Mouse (Mus musculus) cerebellum, adult 2 months (tissue): ENCODE measurements around the gene Cpe. TPM values are rescaled to one million over a fixed set of nuclear protein-coding genes. Genes with fewer than 3 reads are reported as not detected.

Source experiments
- DNase-seq, 2 experiments: peaks; one replicate each; pipeline ENCODE4 v3.0.0; 2021
- H3K27ac ChIP-seq: fragments of 200-500 bp; 2 replicates; pipeline ENCODE4 v1.5.1; 2012; ENCODE audit warnings: low read length, control low read depth, inconsistent platforms; ENCODE audit not compliant: insufficient read depth
- H3K27me3 ChIP-seq: fragments of 200-500 bp; 2 replicates; pipeline ENCODE4 v1.6.1; 2012; ENCODE audit warnings: inconsistent platforms, mild to moderate bottlenecking, low read length, moderate library complexity; ENCODE audit not compliant: control insufficient read depth, insufficient read depth
- H3K4me1 ChIP-seq: fragments of 200-500 bp; 2 replicates; pipeline ENCODE4 v1.6.1; 2011; ENCODE audit warnings: low read length; ENCODE audit not compliant: control insufficient read depth, insufficient read depth
- H3K4me3 ChIP-seq: fragments of 200-500 bp; replicated peaks from 2 replicates; pipeline ENCODE3; 2011; ENCODE audit warnings: mild to moderate bottlenecking, low read depth, low read length, control low read depth; ENCODE audit not compliant: insufficient read depth
- CTCF ChIP-seq: fragments of 200-500 bp; IDR thresholded peaks from 2 replicates; pipeline ENCODE4 v1.5.1; 2011; ENCODE audit warnings: low read depth, mild to moderate bottlenecking, control low read depth, low read length, moderate library complexity, borderline replicate concordance; ENCODE audit not compliant: insufficient read depth
- POLR2A ChIP-seq: fragments of 200-500 bp; IDR thresholded peaks from 2 replicates; pipeline ENCODE4 v1.6.1; 2011; ENCODE audit warnings: low read length, control low read depth, borderline replicate concordance; ENCODE audit not compliant: insufficient read depth
- WGBS: fragments of 180-500 bp; shearing (Covaris S2); methylation state at CpG from one replicate; pipeline ENCODE4 v1.1.7; 2018; 5-methylcytosine and 5-hydroxymethylcytosine counted together
- polyA plus RNA-seq: library from polyadenylated mRNA; depleted of rRNA; stranded (reverse); fragments of >200 nt; gene quantifications from 2 replicates; pipeline ENCODE4 v1.2.3, GENCODE M21; 2012; rRNA removed

The Cpe gene
- polyA plus RNA-seq, 1 experiment: 722 TPM

DNA sequence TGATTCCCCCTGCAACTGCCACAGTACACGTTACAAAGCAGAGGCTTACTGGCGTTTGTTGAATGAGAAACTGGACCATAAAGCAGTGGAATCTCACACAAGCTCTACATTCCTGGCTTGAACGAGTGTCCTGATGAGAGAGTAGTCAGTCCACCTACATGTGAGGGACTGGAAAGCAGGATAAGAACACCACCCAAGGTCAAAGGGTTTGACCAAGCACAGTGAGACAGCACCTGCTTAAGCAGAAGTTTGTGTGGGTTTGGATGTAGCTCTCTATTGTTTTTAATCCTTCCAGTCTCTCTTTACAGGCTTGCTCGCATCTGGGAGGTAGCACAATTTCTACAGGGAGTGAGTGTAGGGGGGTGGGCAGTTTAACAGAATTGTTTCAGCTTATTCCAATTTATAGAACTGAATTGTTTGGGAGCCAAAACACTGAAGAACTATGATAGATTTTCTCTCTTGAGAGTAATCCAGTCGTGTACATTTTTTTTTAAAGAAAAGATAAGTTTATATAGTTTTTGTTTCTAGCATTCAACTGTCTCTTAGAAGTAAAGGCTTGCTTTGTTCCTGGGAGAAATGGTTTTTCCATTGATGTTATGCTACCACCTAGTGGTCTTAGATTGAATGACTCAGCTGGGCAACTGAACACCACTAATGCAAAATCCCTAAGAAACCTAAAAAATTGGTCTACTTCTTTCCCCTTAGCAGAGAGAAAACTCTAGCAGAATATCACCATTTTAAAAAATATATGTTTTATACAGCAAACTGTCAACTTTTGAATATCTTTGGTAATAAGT, 144.6 kb downstream of the Cpe start:
- 50% methylated on average over 5 of the region's 5 CpGs for WGBS
- peak in 1 of 2 experiments; percentile 59 for DNase-seq
- H3K27ac ChIP-seq: no peak overlapping the region
- no peaks in the 10 kb centered on the region for H3K27me3 ChIP-seq
- no peak overlapping the region for H3K4me3 ChIP-seq
- H3K4me1 ChIP-seq: no peaks in the 10 kb centered on the region
- TF ChIP-seq POLR2A (no peak), CTCF (peak; percentile 50; the same call in 1 of the 2 replicates)

DNA sequence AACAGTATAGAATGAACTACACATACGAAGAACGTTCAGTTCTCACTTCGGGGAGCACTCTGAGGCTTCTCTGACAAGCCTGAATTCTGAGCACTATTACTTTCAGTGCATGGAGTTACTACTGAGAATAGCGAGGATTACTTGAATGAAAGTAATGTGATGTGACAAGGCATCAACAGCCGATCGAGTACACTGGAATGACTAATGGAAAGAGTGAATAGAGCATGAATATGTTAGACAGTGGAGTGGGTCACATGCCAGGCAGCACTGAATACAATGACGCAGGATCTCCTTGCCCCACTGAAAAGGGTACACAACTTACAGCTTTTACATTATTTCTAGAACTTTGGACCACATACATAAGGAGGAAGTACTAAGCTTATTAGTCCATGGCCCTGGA, 149.4 kb downstream of the Cpe start:
- H3K27ac ChIP-seq: no peak overlapping the region
- TF ChIP-seq POLR2A: no peak
- no peak for TF ChIP-seq CTCF
- no peaks in the 10 kb centered on the region for H3K27me3 ChIP-seq
- H3K4me3 ChIP-seq: no peak overlapping the region
- 73% methylated on average over 7 of the region's 7 CpGs for WGBS
- H3K4me1 ChIP-seq: no peaks in the 10 kb centered on the region
- DNase-seq: no peak

Other genes starting within 250 kb of the Cpe start
- gene Msmo1, start 40.7 kb upstream of the Cpe start, polyA plus RNA-seq: 95.7 and 107 TPM in 2 replicates
- gene Klhl2, start 157.0 kb upstream of the Cpe start, polyA plus RNA-seq: 58.4 and 73.5 TPM in 2 replicates